Mouse (Mus musculus): Measurements from ENCODE around the gene Slc38a3.
A peak's percentile ranks its signal among the peaks of the same experiment; 100 is the strongest.

Gene Slc38a3

GRCm38 (mm10) chr9:107669480-107669945 lies at the start of gene Slc38a3:
TSS of gene Slc38a3 (minus strand) at chr9:107669530.
- DNase-seq (ENCODE audit: low spot score in 2 of 2), result no peak

GRCm38 (mm10) chr9:107716951-107717350 lies 47.6 kb upstream of the Slc38a3 start:
- no peak for DNase-seq (ENCODE audit: low spot score in 2 of 2)

DNA sequence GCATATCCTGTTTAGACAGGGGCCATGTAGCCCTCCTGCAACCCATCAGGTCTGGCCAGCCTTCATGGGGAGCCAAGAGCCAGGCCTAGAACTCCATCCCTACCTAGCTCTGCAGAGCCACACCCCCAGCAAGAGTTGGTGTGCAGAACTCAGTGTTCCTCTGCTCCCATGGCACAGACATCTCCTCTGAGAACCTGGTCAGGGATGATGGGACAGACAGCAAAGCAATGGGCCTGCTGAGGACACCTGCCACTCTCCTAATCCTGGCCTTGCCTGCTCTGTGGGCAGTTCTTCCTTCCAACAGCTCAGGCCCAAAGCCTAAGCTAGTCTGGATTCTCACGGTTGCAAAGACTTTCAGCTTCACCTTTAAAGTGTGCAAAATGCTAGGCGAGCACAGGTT lies 46.3 kb upstream of the Slc38a3 start:
- no peak for DNase-seq (ENCODE audit: low spot score in 2 of 2)

GRCm38 (mm10) chr9:107714221-107714952 lies 45.1 kb upstream of the Slc38a3 start:
- peak; percentile 74 to 86 for DNase-seq (ENCODE audit: low spot score in 2 of 2)

DNA sequence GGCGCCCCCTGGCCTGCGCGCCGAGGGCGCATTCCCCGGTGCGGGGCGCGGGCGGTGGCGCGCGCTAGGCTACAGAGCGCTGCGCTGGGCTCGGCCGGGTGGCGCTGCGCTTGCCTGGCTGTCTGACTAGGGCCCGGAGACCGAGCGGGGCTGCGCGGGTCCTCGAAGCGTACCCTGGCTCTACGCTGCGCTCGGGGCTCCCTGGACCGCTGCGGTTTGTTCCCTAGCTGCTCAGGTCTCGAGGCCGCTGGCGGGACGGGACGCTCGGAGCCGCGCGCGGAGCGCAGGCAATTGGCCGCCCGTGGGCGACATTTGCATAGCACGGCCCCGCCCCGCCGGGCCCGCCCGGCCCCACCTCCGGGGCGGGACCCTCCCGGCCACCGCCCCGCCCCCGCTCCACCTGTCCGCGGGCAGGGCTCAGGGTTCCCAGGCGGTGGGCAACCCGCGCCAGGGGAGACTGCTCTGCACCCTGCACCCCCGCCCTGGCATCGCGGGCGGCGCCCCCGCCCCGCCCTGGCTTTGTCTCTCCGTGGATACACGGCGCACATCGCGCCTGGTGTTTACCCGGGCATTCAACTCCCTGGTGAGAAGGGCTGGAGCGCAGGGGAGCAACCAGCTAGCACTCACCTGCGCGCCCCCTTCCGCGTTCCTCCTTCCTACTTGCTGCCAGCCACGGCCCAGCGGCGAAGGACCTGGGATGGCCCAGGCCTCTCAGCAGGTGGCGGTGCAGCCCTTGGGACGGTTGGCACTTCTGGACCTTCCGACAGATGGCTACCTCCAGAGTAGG lies 40.6 kb upstream of the Slc38a3 start, which contains the start of gene Sema3f:
Sema3f (minus strand) TSS at position 779 of the 787 bp plus-strand sequence.
- peak; percentile 82 to 85 for DNase-seq (ENCODE audit: low spot score in 2 of 2)

DNA sequence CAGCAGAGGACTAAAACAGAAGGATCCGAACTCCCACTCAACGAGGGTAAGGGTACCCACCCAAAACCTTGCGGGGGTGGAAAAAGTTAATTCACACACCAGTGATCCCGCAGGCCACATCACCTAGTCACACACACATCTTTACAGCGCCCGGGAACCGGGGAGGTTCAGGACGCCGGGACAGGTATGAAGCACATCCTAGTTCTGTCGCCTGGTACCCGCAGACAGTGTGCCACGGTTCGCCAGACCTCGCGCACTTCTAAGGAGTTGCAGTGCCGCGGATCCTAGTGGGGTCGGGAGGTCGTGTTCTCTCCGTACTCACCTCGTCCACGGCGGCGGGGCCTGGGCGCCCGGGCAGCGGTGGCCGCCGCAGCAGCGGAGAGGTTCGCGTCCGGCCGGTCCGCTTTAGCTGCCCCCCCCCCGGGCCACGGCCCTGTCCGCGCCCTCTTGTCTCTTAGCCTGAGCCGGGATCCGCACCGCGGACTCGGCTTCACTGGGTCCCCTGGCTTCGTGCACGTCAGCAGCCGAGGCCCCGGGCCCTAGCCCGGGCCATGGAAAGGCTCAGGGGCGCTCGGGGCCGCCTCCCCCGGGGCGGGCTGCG lies 39.9 kb upstream of the Slc38a3 start:
- DNase-seq (ENCODE audit: low spot score in 2 of 2), result no peak

DNA sequence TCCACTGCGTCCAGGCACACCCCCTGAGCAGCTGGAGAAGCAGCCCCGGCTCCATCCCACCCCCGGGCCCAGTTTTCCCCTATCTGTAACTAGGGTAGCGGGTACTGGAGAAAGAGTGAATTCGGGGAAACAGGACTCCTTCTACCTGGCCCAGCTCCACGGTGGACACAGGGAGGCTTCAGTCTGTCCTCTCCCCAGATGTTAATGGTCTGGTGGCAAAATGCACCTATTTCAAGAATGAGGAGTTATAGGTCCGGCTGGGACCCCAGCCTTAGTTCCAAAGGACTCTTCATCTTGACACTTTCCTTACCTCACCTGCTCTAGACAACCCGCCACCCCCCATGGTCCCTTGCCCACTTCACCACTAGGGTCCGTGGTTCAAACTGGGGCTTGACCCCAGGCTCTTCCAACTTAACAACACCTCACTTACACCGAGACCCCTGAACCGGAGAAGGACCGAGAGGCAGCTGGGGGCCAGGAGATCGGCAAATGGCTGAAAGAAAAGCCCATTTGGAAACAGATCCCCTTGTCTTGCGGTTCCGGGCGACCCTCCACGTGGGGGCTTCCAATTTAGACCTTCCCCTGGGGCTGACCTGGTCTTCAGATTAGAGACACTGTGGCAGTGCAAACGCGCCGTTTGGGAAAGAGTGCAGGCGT lies 39.2 kb upstream of the Slc38a3 start:
- no peak for DNase-seq (ENCODE audit: low spot score in 2 of 2)

- no peak for DNase-seq (ENCODE audit: low spot score in 2 of 2)
Observed at GRCm38 (mm10) chr9:107707701-107708438, 38.5 kb upstream of the Slc38a3 start.

- DNase-seq (ENCODE audit: low spot score in 2 of 2), result peak; percentile 75 to 82
Observed at GRCm38 (mm10) chr9:107706781-107707211, 37.5 kb upstream of the Slc38a3 start.

- peak; percentile 65 to 76 for DNase-seq (ENCODE audit: low spot score in 2 of 2)
Observed at GRCm38 (mm10) chr9:107703337-107704122, 34.2 kb upstream of the Slc38a3 start.

DNA sequence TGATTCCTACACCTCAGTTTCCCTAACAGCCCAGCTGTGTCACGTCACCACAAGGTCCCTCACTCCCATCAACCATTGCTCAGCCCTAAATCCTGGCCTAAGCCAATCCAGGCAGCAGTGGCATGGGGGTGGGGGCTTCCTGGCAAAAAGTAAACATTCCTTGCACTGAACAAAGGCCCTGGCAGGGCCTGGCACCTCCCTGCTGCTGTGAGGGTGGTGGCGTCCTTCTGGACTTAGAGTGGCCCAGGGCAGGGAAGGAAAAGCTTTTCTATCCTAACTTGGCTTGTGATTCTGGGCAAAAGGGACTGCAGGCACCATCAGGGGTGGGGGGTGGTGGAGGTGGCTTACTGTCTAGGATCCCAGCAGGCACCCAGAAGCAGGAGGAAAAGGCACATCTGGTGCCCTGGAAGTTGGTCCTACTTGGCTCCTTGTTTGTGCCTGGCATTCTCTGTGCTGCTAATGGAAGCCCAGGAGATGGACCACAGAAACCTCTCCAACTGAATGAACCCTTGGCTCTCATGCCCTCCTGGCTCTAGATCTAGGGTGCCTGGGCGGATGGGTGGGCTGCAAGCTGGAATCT lies 33.4 kb upstream of the Slc38a3 start:
- no peak for DNase-seq (ENCODE audit: low spot score in 2 of 2)

DNA sequence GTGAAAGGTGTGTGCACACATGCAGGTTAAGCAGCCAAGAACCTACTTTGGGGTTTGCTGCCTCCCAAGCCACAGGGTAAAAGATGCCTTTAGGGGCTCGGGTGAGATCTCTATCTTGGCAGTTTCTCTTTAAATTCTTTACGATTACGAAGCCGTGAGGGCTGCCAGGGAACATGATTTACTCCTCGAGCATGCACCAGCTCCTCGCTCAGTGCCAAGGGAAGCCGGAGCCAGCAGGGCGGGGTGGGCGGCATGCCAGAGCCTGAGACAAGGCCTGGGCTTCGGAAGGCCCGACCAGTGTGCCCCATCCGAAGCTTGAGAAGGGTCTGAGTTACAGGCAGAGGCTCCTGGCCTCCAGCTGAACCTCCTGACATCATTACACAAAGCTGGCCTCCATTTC lies 32.3 kb upstream of the Slc38a3 start:
- peak; percentile 84 to 88 for DNase-seq (ENCODE audit: low spot score in 2 of 2)

DNA sequence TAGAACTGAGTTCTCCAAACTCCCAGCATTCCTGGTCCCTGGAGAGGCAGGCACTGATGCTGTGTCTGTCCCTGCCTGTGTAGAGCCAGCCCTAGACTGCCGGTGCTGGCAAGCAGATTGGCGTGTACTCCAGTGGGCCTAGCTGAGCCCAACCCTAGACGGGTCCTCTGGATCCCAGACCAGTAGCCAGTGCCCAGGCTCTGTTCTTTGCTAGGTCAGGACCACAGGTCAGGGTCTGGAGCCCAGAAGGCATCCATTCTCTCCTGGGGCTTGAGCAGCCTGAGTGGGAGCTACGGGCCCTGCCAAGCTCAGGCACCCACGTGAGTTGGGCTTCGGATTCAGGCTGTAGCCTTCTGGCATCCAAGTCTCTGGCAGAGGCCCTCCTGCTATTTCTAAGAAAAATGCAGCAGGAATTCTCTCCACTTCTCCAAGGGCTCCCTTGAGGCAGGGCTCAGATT lies 30.8 kb upstream of the Slc38a3 start:
- DNase-seq (ENCODE audit: low spot score in 2 of 2), result no peak

GRCm38 (mm10) chr9:107699376-107699980 lies 30.1 kb upstream of the Slc38a3 start:
- DNase-seq (ENCODE audit: low spot score in 2 of 2), result no peak

- no peak for DNase-seq (ENCODE audit: low spot score in 2 of 2)
Observed at GRCm38 (mm10) chr9:107698611-107699190, 29.4 kb upstream of the Slc38a3 start.

DNA sequence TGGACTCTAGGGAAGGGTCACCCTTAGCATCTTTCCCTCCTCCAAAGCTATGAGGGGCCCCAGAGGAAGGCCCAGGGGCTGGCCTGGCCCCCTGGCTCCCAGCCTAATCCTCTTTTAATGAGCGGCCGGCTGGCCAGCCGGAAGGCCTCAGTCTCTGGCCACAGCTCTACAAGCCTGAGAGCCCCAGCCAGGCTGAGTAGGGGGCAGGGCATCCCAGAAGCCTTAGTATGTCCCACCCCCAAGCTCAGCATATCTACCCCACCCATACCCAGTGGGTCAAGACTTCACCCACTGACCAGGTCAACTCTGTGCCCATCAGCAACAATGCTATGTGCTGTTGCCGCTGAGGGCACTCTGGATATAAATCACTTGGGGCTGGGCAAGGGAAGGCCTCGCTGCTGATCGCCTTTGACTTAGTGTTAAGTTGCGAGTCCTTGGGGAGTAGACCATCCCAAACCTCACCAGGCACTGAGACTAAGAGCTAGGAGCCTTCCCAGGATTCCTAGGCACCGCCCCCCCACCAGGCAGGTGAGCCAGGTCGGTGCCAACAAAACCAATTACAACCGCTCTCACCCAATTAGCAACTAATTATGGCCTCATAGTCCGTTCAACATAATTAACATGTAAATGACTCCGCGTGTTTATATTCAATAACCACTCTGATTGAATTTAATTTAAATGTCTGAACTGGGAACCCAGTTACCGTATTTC lies 28.6 kb upstream of the Slc38a3 start:
- no peak for DNase-seq (ENCODE audit: low spot score in 2 of 2)

DNA sequence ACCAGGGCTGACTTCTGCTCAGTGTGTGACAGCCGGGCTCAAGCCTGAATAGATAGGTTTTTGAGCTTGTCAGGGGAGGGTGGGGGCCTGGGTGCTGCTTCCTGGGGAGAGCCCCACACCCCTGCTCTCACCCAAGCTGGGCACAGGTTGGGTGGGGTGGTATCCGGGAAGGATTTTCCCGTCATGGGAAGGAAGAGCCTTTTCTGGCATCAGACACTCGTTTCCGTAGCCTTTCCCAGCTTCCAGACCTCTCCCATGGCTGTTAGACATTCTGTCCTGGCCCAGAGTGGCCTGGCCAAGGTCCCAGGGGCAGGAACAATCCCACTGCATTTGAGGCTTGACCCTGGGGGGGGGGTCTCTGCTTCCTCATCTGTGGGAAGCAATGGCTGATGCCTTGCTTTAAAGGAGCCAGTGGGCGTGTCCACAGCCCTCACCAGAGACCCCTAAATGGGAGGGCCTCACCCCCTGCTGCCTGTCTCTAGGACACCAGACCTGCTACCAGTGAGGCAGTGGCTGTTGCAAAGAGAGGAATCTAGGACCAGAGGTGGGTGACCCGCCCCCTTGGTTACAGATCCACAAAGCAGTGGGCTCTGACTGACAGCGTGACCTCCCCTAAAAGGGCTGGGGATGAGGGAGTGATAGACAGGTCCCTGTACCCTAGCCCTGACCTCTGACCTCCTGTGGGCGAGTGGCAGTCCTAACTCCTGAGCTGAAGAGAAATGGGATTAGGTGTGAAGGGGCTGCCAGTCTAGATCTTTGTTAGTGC lies 27.7 kb upstream of the Slc38a3 start:
- DNase-seq (ENCODE audit: low spot score in 2 of 2), result no peak

- no peak for DNase-seq (ENCODE audit: low spot score in 2 of 2)
Observed at GRCm38 (mm10) chr9:107696106-107696479, 26.8 kb upstream of the Slc38a3 start.

Measured in urinary bladder, postnatal 36 days (tissue).